Mouse (Mus musculus) forebrain, embryonic 13.5 days (tissue): ENCODE measurements around the gene Bmp2k. TPM values are rescaled to one million over a fixed set of nuclear protein-coding genes. Genes with fewer than 3 reads are reported as not detected.

Source experiments
- ATAC-seq: fragments of 200-750 bp; cut with Nextera tagmentation; 2 replicates; pipeline ENCODE4 v1.8.0; 2017
- H3K27ac ChIP-seq: fragments of 300-500 bp; sonication (generic); 2 replicates; pipeline ENCODE4 v1.5.1; 2015; ENCODE audit warnings: inconsistent platforms, mild to moderate bottlenecking, moderate library complexity
- H3K27me3 ChIP-seq: fragments of 300-500 bp; sonication (generic); 2 replicates; pipeline ENCODE4 v1.6.1; 2015; ENCODE audit warnings: mild to moderate bottlenecking, inconsistent platforms
- H3K36me3 ChIP-seq: fragments of 300-500 bp; sonication (generic); 2 replicates; pipeline ENCODE4 v1.6.1; 2015; ENCODE audit warnings: mild to moderate bottlenecking, inconsistent platforms; ENCODE audit not compliant: poor library complexity, severe bottlenecking
- H3K4me1 ChIP-seq: fragments of 300-500 bp; sonication (generic); 2 replicates; pipeline ENCODE4 v1.6.1; 2015; ENCODE audit warnings: inconsistent platforms
- H3K4me2 ChIP-seq: fragments of 300-500 bp; sonication (generic); 2 replicates; pipeline ENCODE4 v1.6.1; 2015; ENCODE audit warnings: inconsistent platforms, mild to moderate bottlenecking, moderate library complexity
- H3K4me3 ChIP-seq: fragments of 300-500 bp; sonication (generic); 2 replicates; pipeline ENCODE4 v1.5.1; 2015; ENCODE audit warnings: mild to moderate bottlenecking, inconsistent platforms
- H3K9ac ChIP-seq: fragments of 300-500 bp; sonication (generic); 2 replicates; pipeline ENCODE4 v1.6.1; 2015; ENCODE audit warnings: mild to moderate bottlenecking, inconsistent platforms
- H3K9me3 ChIP-seq: fragments of 300-500 bp; sonication (generic); replicated peaks from 2 replicates; pipeline ENCODE4 v1.6.1; 2016; ENCODE audit warnings: inconsistent platforms
- WGBS: fragments of 180-500 bp; shearing (Covaris S2); methylation state at CpG from one replicate; pipeline ENCODE4 v1.1.7; 2015; 5-methylcytosine and 5-hydroxymethylcytosine counted together
- polyA plus RNA-seq: library from polyadenylated mRNA; unstranded; fragments of >200 nt; fragmentation: Nextera tagmentation; extraction: Ambion mirVana; gene quantifications from 2 replicates; pipeline ENCODE4 v1.2.1, GENCODE M21; 2015

Gene Bmp2k
- polyA plus RNA-seq, 1 experiment from 2014 or later: 9.3 TPM

DNA sequence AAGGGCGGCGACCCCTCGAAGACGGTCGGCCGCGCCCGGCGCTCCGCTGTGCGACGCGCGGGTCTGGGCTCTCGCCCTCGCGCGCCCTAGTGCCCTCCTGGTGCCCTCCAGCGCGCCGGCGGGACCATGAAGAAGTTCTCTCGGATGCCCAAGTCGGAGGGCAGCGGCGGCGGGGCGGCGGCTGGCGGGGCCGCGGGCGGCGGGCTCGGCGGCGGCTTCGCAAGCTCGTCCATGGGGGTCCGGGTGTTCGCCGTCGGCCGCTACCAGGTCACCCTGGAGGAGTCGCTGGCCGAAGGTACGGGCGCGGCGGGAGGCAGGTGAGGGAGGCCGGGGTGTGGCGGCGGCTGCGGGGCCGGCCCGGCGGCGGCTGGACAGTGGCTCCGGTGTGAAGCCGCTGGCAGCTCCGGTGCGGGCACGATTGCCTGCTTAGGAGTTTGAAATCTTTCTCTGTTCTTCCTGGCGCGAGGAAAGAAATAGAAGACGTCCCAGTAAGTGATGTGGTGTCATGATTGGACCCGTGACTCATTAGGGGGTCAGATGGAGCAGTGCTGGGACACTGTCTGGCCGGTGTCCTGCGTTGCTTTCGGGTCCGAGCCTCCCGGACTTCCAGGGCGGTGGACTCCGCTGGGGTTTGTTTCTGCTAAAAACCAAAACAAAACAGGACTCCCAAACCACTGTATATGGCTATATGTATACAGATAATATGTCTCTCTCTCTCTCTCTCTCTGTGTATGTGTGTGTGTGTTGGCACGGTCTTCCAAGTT is 495 bp downstream of the Bmp2k start:
- Histone ChIP-seq H3K4me1 (peaks cover 31% of the 10 kb centered on the region), H3K9ac (peak overlapping the region; percentile 79), H3K27ac (peak overlapping the region; percentile 88), H3K36me3 (no peaks in the 10 kb centered on the region), H3K4me3 (peak overlapping the region; percentile 63), H3K4me2 (peak overlapping the region; percentile 91), H3K9me3 (no peaks in the 10 kb centered on the region), H3K27me3 (no peaks in the 10 kb centered on the region)
- peak; percentile 20 for ATAC-seq
- under 1% methylated on average over 69 of the region's 75 CpGs for WGBS

GRCm38 (mm10) chr5:96998566-96998907 is 1.0 kb downstream of the Bmp2k start:
- peak overlapping the region; percentile 91 for H3K4me2 ChIP-seq
- WGBS: 16% methylated on average over 6 of the region's 6 CpGs
- H3K9me3 ChIP-seq: no peaks in the 10 kb centered on the region
- peak overlapping the region; percentile 79 for H3K9ac ChIP-seq
- H3K4me3 ChIP-seq: peak overlapping the region; percentile 63
- H3K27me3 ChIP-seq: no peaks in the 10 kb centered on the region
- no peaks in the 10 kb centered on the region for H3K36me3 ChIP-seq
- no peak overlapping the region for H3K27ac ChIP-seq
- peaks cover 31% of the 10 kb centered on the region for H3K4me1 ChIP-seq
- no peak for ATAC-seq

- Histone ChIP-seq H3K27me3 (no peaks in the 10 kb centered on the region), H3K9me3 (no peaks in the 10 kb centered on the region), H3K27ac (no peak overlapping the region), H3K4me1 (peaks cover 35% of the 10 kb centered on the region), H3K4me2 (peak overlapping the region; percentile 49), H3K4me3 (no peak overlapping the region), H3K9ac (no peak overlapping the region), H3K36me3 (no peaks in the 10 kb centered on the region)
- no peak for ATAC-seq
- whole genome bisulfite sequencing: 86% methylated on average over 7 of the region's 7 CpGs
These were observed 2.1 kb downstream of the Bmp2k start for GRCm38 (mm10) chr5:96999601-97000000.

DNA sequence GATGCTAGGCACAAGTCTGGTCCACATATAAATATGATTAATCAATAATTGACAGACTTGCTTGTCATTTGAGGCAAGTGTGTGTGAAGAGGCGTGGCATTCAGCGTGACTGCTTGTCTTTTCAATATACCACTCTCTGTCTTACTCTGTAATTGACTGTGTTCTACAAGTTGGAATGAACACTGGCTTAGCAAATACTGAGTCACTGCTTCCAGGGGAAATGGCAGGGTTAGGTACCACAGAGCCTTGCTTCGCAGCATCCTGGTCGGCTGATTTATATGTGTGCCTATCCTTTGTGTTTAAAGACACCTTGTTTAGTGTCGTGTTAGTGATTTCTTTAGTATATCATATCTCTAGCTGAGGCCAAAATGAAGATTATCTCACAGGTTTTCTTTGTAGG is 3.0 kb downstream of the Bmp2k start:
- no peaks in the 10 kb centered on the region for H3K36me3 ChIP-seq
- H3K4me1 ChIP-seq: peaks cover 35% of the 10 kb centered on the region
- H3K9me3 ChIP-seq: no peaks in the 10 kb centered on the region
- no peak overlapping the region for H3K4me3 ChIP-seq
- no peak overlapping the region for H3K27ac ChIP-seq
- no peak overlapping the region for H3K9ac ChIP-seq
- H3K4me2 ChIP-seq: no peak overlapping the region
- ATAC-seq: no peak
- WGBS: 92% methylated on average over 5 of the region's 5 CpGs
- no peaks in the 10 kb centered on the region for H3K27me3 ChIP-seq

DNA sequence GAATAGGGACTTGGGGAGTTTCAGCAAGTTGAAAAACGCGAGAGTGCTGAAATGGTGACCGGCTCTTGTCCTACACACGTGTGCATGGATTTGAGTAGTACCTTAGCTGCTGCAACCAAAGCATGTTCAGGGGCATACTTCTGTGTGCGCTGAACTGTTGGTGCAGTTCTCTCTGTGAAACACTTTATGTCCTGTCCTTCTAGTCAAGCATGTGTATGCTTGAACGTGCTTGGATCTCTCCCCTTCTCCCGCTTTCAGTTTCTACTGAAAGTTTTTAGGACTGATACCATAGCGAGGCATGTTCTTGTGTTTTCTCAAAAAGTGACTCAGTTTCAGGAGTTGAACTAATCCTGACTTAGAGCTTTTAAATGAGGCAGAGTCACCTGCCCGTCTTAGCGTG is 3.7 kb downstream of the Bmp2k start:
- no peak for ATAC-seq
- no peaks in the 10 kb centered on the region for H3K27me3 ChIP-seq
- 92% methylated on average over 10 of the region's 10 CpGs for WGBS
- no peak overlapping the region for H3K4me3 ChIP-seq
- no peak overlapping the region for H3K27ac ChIP-seq
- peaks cover 30% of the 10 kb centered on the region for H3K4me1 ChIP-seq
- H3K4me2 ChIP-seq: no peak overlapping the region
- no peak overlapping the region for H3K9ac ChIP-seq
- H3K9me3 ChIP-seq: no peaks in the 10 kb centered on the region
- no peaks in the 10 kb centered on the region for H3K36me3 ChIP-seq

DNA sequence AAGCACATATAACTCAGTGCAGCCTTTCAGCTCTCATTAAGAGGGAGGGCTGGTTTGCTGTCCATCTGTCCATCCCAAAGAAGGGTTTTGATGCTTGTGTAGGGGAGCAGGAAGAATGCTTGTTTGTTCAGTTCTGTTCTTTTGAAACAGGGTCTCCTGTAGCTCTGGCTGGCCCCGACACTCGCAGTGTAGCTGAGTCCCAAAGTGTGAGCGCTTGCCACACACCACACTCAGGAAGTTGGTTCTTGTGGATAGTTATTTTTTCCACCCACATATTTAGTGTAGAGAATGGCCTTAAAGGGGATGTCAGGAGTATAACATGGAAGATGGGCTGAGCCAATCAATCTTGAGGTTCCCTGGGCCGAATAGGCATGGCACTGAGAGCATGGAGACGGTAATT is 4.1 kb downstream of the Bmp2k start:
- Histone ChIP-seq H3K9ac (no peak overlapping the region), H3K27ac (no peak overlapping the region), H3K9me3 (no peaks in the 10 kb centered on the region), H3K4me3 (no peak overlapping the region), H3K4me2 (no peak overlapping the region), H3K27me3 (no peaks in the 10 kb centered on the region), H3K4me1 (peaks cover 26% of the 10 kb centered on the region), H3K36me3 (no peaks in the 10 kb centered on the region)
- 91% methylated on average over 5 of the region's 5 CpGs for WGBS
- no peak for ATAC-seq

DNA sequence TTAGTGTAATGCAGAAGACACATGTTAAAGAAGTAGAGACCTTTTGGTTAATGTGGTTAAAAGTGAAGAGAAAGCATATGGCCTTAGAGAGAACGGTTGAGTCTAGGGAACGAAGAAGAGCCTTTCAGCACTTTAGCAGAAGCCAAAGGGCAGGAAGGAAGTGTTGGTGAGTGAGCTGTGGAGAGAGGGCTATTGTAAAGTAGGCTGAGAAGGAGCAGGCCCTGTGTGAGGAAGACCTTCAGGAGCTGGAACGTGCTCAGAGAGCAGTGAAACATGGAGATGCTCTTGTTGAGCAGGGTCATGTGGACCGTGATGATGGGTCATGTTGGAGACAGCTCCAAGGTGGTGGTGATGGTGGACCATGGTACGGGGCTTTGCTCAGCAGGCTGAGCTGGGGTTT is 4.8 kb downstream of the Bmp2k start:
- no peak overlapping the region for H3K4me2 ChIP-seq
- no peak overlapping the region for H3K27ac ChIP-seq
- ATAC-seq: no peak
- H3K36me3 ChIP-seq: no peaks in the 10 kb centered on the region
- peaks cover 22% of the 10 kb centered on the region for H3K4me1 ChIP-seq
- H3K9ac ChIP-seq: no peak overlapping the region
- H3K4me3 ChIP-seq: no peak overlapping the region
- H3K27me3 ChIP-seq: no peaks in the 10 kb centered on the region
- WGBS: 92% methylated on average over 5 of the region's 5 CpGs
- no peaks in the 10 kb centered on the region for H3K9me3 ChIP-seq

GRCm38 (mm10) chr5:97002937-97003336 is 5.4 kb downstream of the Bmp2k start:
- H3K4me2 ChIP-seq: no peak overlapping the region
- H3K36me3 ChIP-seq: no peaks in the 10 kb centered on the region
- H3K27me3 ChIP-seq: no peaks in the 10 kb centered on the region
- 90% methylated on average over 7 of the region's 7 CpGs for WGBS
- no peak overlapping the region for H3K9ac ChIP-seq
- no peak overlapping the region for H3K4me3 ChIP-seq
- peaks cover 22% of the 10 kb centered on the region for H3K4me1 ChIP-seq
- no peak overlapping the region for H3K27ac ChIP-seq
- H3K9me3 ChIP-seq: no peaks in the 10 kb centered on the region
- ATAC-seq: no peak

DNA sequence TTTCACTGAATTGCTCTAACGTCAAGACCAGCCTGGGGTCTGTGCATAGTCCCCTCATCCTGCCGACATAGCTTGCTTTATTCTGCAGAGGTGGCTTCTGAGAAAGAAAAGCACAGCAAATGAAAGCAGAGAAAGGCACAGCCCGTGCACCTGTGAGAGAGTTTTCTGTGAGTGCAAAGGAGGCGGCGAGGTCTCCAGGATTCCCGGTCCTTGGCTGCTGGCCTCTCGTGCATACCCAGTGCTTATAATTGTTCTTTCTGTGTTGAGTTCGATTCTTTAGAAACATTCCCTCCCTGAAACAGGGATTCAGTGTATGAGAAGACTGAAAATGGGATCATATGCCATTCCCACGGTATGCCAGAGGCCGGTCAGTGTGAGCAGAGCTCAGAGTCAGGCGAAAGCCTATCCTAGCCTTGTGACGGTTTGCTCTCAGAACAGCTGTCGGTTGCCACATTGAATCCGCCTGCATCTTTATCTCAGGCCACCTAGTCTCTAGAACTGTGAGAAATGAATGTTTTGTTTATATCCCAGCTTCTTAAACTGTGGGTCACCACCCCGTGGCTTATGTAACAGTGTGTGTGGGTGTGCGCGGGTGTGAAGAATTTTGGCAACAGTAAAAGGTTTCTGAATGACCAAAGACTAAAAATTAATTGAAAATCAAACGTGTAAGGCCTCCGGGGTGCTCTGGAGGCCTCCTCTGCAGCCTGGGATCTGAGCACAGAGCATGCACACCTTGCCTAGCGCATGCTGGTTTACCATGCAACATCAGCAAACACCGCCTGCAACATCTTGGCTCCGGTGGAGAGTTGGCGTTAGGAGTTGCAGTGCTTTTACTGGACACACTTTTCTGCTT is 6.9 kb downstream of the Bmp2k start:
- Histone ChIP-seq H3K27me3 (no peaks in the 10 kb centered on the region), H3K4me2 (no peak overlapping the region), H3K27ac (no peak overlapping the region), H3K4me3 (no peak overlapping the region), H3K36me3 (no peaks in the 10 kb centered on the region), H3K4me1 (peaks cover 10% of the 10 kb centered on the region), H3K9ac (no peak overlapping the region), H3K9me3 (no peaks in the 10 kb centered on the region)
- WGBS: 79% methylated on average over 23 of the region's 23 CpGs
- ATAC-seq: no peak

- Histone ChIP-seq H3K27ac (no peak overlapping the region), H3K9ac (no peak overlapping the region), H3K4me1 (peaks cover 4% of the 10 kb centered on the region; the same call in 1 of the 2 replicates), H3K9me3 (no peaks in the 10 kb centered on the region), H3K36me3 (no peaks in the 10 kb centered on the region), H3K27me3 (no peaks in the 10 kb centered on the region), H3K4me2 (no peak overlapping the region), H3K4me3 (no peak overlapping the region)
- WGBS: 92% methylated on average over 2 of the region's 2 CpGs
- no peak for ATAC-seq
These were observed 8.4 kb downstream of the Bmp2k start for GRCm38 (mm10) chr5:97005891-97006290.

GRCm38 (mm10) chr5:97006929-97007328 is 9.4 kb downstream of the Bmp2k start:
- H3K4me2 ChIP-seq: no peak overlapping the region
- H3K9me3 ChIP-seq: no peaks in the 10 kb centered on the region
- WGBS: 87% methylated on average over 3 of the region's 3 CpGs
- H3K27me3 ChIP-seq: no peaks in the 10 kb centered on the region
- ATAC-seq: no peak
- no peak overlapping the region for H3K9ac ChIP-seq
- no peak overlapping the region for H3K4me3 ChIP-seq
- no peaks in the 10 kb centered on the region for H3K36me3 ChIP-seq
- peaks cover 4% of the 10 kb centered on the region; the same call in 1 of the 2 replicates for H3K4me1 ChIP-seq
- no peak overlapping the region for H3K27ac ChIP-seq

DNA sequence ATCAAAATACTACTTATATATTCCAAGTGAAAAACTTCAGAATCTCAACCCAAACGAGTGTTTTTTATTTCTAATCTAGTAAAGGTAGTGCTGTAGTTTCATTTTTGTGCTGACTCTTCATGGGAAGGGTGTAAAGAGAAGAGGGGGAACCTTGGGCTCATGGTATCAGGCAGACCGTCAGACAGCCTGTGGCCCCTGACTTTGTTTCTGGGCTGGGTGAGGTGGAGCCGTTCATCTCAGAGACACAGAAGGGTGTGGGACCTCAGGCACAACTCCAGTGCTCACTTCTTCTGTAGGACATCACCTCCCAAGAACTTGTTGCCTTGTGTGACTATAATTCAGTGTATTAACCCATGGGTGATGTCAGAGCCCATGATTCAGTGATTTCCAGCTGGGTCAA is 10.0 kb downstream of the Bmp2k start:
- H3K36me3 ChIP-seq: no peaks in the 10 kb centered on the region
- no peak overlapping the region for H3K4me2 ChIP-seq
- H3K4me3 ChIP-seq: no peak overlapping the region
- H3K9me3 ChIP-seq: no peaks in the 10 kb centered on the region
- peaks cover 4% of the 10 kb centered on the region; the same call in 1 of the 2 replicates for H3K4me1 ChIP-seq
- ATAC-seq: no peak
- H3K27me3 ChIP-seq: no peaks in the 10 kb centered on the region
- no peak overlapping the region for H3K27ac ChIP-seq
- H3K9ac ChIP-seq: no peak overlapping the region
- 92% methylated on average over 3 of the region's 3 CpGs for WGBS
